Mouse (Mus musculus) E14TG2a.4 (cell line): ENCODE measurements around the gene Maml3.

ENCODE experiments used
- CTCF ChIP-seq: conservative IDR thresholded peaks from 2 replicates; pipeline ENCODE4 v1.5.1; 2014; ENCODE audit warnings: low read length
- NANOG ChIP-seq: IDR thresholded peaks from 2 replicates; pipeline ENCODE4 v1.6.1; 2014; ENCODE audit warnings: borderline replicate concordance, low read length, mixed read lengths
- POU5F1 ChIP-seq: IDR thresholded peaks from 2 replicates; pipeline ENCODE4 v1.6.1; 2014; ENCODE audit warnings: low read length, borderline replicate concordance

GRCm38 (mm10) chr3:51713233-51713632 is 391.6 kb downstream of the Maml3 start:
- TF ChIP-seq CTCF, result no peak
- no peak for TF ChIP-seq NANOG
- TF ChIP-seq POU5F1, result no peak
